Mouse (Mus musculus) neural tube, embryonic 12.5 days (tissue): Measurements from ENCODE around the gene Gls. TPM values are rescaled to one million over a fixed set of nuclear protein-coding genes. Genes with fewer than 3 reads are reported as not detected.

ENCODE experiments used
- ATAC-seq: fragments of 200-750 bp; cut with Nextera tagmentation; 2 replicates; pipeline ENCODE4 v1.8.0; 2017; ENCODE audit warnings: low read depth, mild to moderate bottlenecking, moderate TSS enrichment, moderate library complexity; ENCODE audit not compliant: low FRiP score
- H3K27ac ChIP-seq: fragments of 300-500 bp; sonication (generic); 2 replicates; pipeline ENCODE4 v1.5.1; 2016
- H3K27me3 ChIP-seq: fragments of 300-500 bp; sonication (generic); replicated peaks from 2 replicates; pipeline ENCODE4 v1.6.1; 2016; ENCODE audit warnings: mild to moderate bottlenecking
- H3K36me3 ChIP-seq: fragments of 300-500 bp; sonication (generic); 2 replicates; pipeline ENCODE4 v1.6.1; 2016; ENCODE audit warnings: mild to moderate bottlenecking
- H3K4me1 ChIP-seq: fragments of 300-500 bp; sonication (generic); 2 replicates; pipeline ENCODE4 v1.6.1; 2016
- H3K4me2 ChIP-seq: fragments of 300-500 bp; sonication (generic); replicated peaks from 2 replicates; pipeline ENCODE4 v1.6.1; 2016; ENCODE audit warnings: mild to moderate bottlenecking
- H3K4me3 ChIP-seq: fragments of 300-500 bp; sonication (generic); 2 replicates; pipeline ENCODE4 v1.5.1; 2016
- H3K9ac ChIP-seq: fragments of 300-500 bp; sonication (generic); 2 replicates; pipeline ENCODE4 v1.6.1; 2016; ENCODE audit warnings: mild to moderate bottlenecking
- H3K9me3 ChIP-seq: fragments of 300-500 bp; sonication (generic); 2 replicates; pipeline ENCODE4 v1.6.1; 2016; ENCODE audit warnings: mild to moderate bottlenecking
- WGBS: fragments of 180-500 bp; shearing (Covaris S2); methylation state at CpG from one replicate; pipeline ENCODE4 v1.1.7; 2016; 5-methylcytosine and 5-hydroxymethylcytosine counted together
- polyA plus RNA-seq: library from polyadenylated mRNA; unstranded; fragments of >200 nt; fragmentation: Nextera tagmentation; extraction: Ambion mirVana; gene quantifications from 2 replicates; pipeline ENCODE4 v1.2.1, GENCODE M21; 2016

Gls gene
- polyA plus RNA-seq, result 34.9 and 38.3 TPM in 2 replicates

GRCm38 (mm10) chr1:52233143-52233713, at the start of gene Gls:
TSS of gene Gls (minus strand) at chr1:52233232.
- Histone ChIP-seq H3K27ac (peak within 1 kb of the TSS; percentile 93), H3K9me3 (no peaks in the 10 kb centered on the region), H3K27me3 (no peaks in the 10 kb centered on the region; the same call in 1 of the 2 replicates), H3K4me2 (peak within 1 kb of the TSS; percentile 73), H3K36me3 (no peaks in the 10 kb centered on the region), H3K4me3 (peak within 1 kb of the TSS; percentile 96), H3K4me1 (peaks cover 6% of the 10 kb centered on the region), H3K9ac (peak within 1 kb of the TSS; percentile 96)
- WGBS, result under 1% methylated on average over 46 of the region's 46 CpGs
- ATAC-seq, result peak; percentile 99

- Histone ChIP-seq H3K27me3 (no peaks in the 10 kb centered on the region), H3K4me2 (no peak overlapping the region), H3K27ac (no peak overlapping the region), H3K36me3 (no peaks in the 10 kb centered on the region), H3K9me3 (no peaks in the 10 kb centered on the region), H3K9ac (no peak overlapping the region), H3K4me3 (no peak overlapping the region), H3K4me1 (no peaks in the 10 kb centered on the region)
- WGBS, result 70% methylated on average over 7 of the region's 7 CpGs
- ATAC-seq, result no peak
These were observed 47.0 kb upstream of the Gls start for GRCm38 (mm10) chr1:52279831-52280595.

- H3K4me2 ChIP-seq, result no peak overlapping the region
- H3K4me1 ChIP-seq, result no peaks in the 10 kb centered on the region
- no peak for ATAC-seq
- no peak overlapping the region for H3K27ac ChIP-seq
- H3K9ac ChIP-seq, result no peak overlapping the region
- H3K36me3 ChIP-seq, result no peaks in the 10 kb centered on the region
- H3K9me3 ChIP-seq, result no peaks in the 10 kb centered on the region
- WGBS, result 46% methylated on average over 3 of the region's 3 CpGs
- no peaks in the 10 kb centered on the region for H3K27me3 ChIP-seq
- no peak overlapping the region for H3K4me3 ChIP-seq
These were observed 46.3 kb upstream of the Gls start for GRCm38 (mm10) chr1:52279331-52279730.

- WGBS, result 79% methylated on average over 6 of the region's 6 CpGs
- no peak for ATAC-seq
- H3K4me2 ChIP-seq, result no peak overlapping the region
- H3K27ac ChIP-seq, result no peak overlapping the region
- H3K4me1 ChIP-seq, result no peaks in the 10 kb centered on the region
- no peaks in the 10 kb centered on the region for H3K36me3 ChIP-seq
- H3K27me3 ChIP-seq, result no peaks in the 10 kb centered on the region
- H3K4me3 ChIP-seq, result no peak overlapping the region
- H3K9ac ChIP-seq, result no peak overlapping the region
- no peaks in the 10 kb centered on the region for H3K9me3 ChIP-seq
These were observed 45.0 kb upstream of the Gls start for GRCm38 (mm10) chr1:52278073-52278472.

- no peaks in the 10 kb centered on the region for H3K4me1 ChIP-seq
- H3K27ac ChIP-seq, result no peak overlapping the region
- H3K27me3 ChIP-seq, result no peaks in the 10 kb centered on the region
- H3K4me2 ChIP-seq, result no peak overlapping the region
- H3K36me3 ChIP-seq, result no peaks in the 10 kb centered on the region
- H3K4me3 ChIP-seq, result no peak overlapping the region
- ATAC-seq, result no peak
- no peak overlapping the region for H3K9ac ChIP-seq
- 85% methylated on average over 3 of the region's 3 CpGs for WGBS
- no peaks in the 10 kb centered on the region for H3K9me3 ChIP-seq
These were observed 41.2 kb upstream of the Gls start for GRCm38 (mm10) chr1:52274210-52274609.

GRCm38 (mm10) chr1:52272018-52272678, 39.1 kb upstream of the Gls start:
- WGBS, result 82% methylated on average over 5 of the region's 5 CpGs
- H3K4me1 ChIP-seq, result no peaks in the 10 kb centered on the region
- H3K4me2 ChIP-seq, result no peak overlapping the region
- no peaks in the 10 kb centered on the region for H3K9me3 ChIP-seq
- no peak for ATAC-seq
- no peak overlapping the region for H3K4me3 ChIP-seq
- no peak overlapping the region for H3K9ac ChIP-seq
- no peaks in the 10 kb centered on the region for H3K36me3 ChIP-seq
- H3K27ac ChIP-seq, result no peak overlapping the region
- H3K27me3 ChIP-seq, result no peaks in the 10 kb centered on the region

GRCm38 (mm10) chr1:52270354-52270753, 37.3 kb upstream of the Gls start:
- H3K9me3 ChIP-seq, result no peaks in the 10 kb centered on the region
- no peak overlapping the region for H3K9ac ChIP-seq
- 85% methylated on average over 9 of the region's 9 CpGs for WGBS
- no peak overlapping the region for H3K4me2 ChIP-seq
- ATAC-seq, result no peak
- no peaks in the 10 kb centered on the region for H3K27me3 ChIP-seq
- no peak overlapping the region for H3K4me3 ChIP-seq
- H3K36me3 ChIP-seq, result no peaks in the 10 kb centered on the region
- no peaks in the 10 kb centered on the region for H3K4me1 ChIP-seq
- no peak overlapping the region for H3K27ac ChIP-seq

GRCm38 (mm10) chr1:52269596-52269995, 36.6 kb upstream of the Gls start:
- Histone ChIP-seq H3K4me2 (no peak overlapping the region), H3K9me3 (no peaks in the 10 kb centered on the region), H3K27ac (no peak overlapping the region), H3K4me1 (no peaks in the 10 kb centered on the region), H3K9ac (no peak overlapping the region), H3K4me3 (no peak overlapping the region), H3K36me3 (no peaks in the 10 kb centered on the region), H3K27me3 (no peaks in the 10 kb centered on the region)
- ATAC-seq, result no peak
- WGBS, result 91% methylated on average over 4 of the region's 4 CpGs

- Histone ChIP-seq H3K27me3 (no peaks in the 10 kb centered on the region), H3K9ac (no peak overlapping the region), H3K9me3 (no peaks in the 10 kb centered on the region), H3K4me3 (no peak overlapping the region), H3K4me2 (no peak overlapping the region), H3K36me3 (no peaks in the 10 kb centered on the region), H3K27ac (no peak overlapping the region), H3K4me1 (no peaks in the 10 kb centered on the region)
- 89% methylated on average over 6 of the region's 6 CpGs for WGBS
- ATAC-seq, result no peak
These were observed 35.0 kb upstream of the Gls start for GRCm38 (mm10) chr1:52268006-52268405.

GRCm38 (mm10) chr1:52267606-52268005, 34.6 kb upstream of the Gls start:
- no peaks in the 10 kb centered on the region for H3K4me1 ChIP-seq
- 52% methylated on average over 3 of the region's 3 CpGs for WGBS
- no peak overlapping the region for H3K27ac ChIP-seq
- H3K9ac ChIP-seq, result no peak overlapping the region
- no peaks in the 10 kb centered on the region for H3K27me3 ChIP-seq
- no peak overlapping the region for H3K4me2 ChIP-seq
- ATAC-seq, result no peak
- H3K4me3 ChIP-seq, result no peak overlapping the region
- H3K36me3 ChIP-seq, result no peaks in the 10 kb centered on the region
- no peaks in the 10 kb centered on the region for H3K9me3 ChIP-seq

GRCm38 (mm10) chr1:52265886-52266516, 33.0 kb upstream of the Gls start:
- 82% methylated on average over 3 of the region's 3 CpGs for WGBS

GRCm38 (mm10) chr1:52264290-52264689, 31.3 kb upstream of the Gls start:
- Histone ChIP-seq H3K4me1 (no peaks in the 10 kb centered on the region), H3K9me3 (no peaks in the 10 kb centered on the region), H3K9ac (no peak overlapping the region), H3K4me3 (no peak overlapping the region), H3K27me3 (no peaks in the 10 kb centered on the region), H3K27ac (no peak overlapping the region), H3K36me3 (no peaks in the 10 kb centered on the region), H3K4me2 (no peak overlapping the region)
- no peak for ATAC-seq
- WGBS, result 76% methylated on average over 3 of the region's 3 CpGs

More at GRCm38 (mm10) chr1:52265886-52266516, 33.0 kb upstream of the Gls start:
- H3K4me2 ChIP-seq, result no peak overlapping the region
- H3K9ac ChIP-seq, result no peak overlapping the region
- H3K4me3 ChIP-seq, result no peak overlapping the region
- no peak overlapping the region for H3K27ac ChIP-seq
- H3K36me3 ChIP-seq, result no peaks in the 10 kb centered on the region
- no peaks in the 10 kb centered on the region for H3K4me1 ChIP-seq
- H3K9me3 ChIP-seq, result no peaks in the 10 kb centered on the region
- H3K27me3 ChIP-seq, result no peaks in the 10 kb centered on the region
- ATAC-seq, result no peak
